Mouse (Mus musculus): ENCODE data around the gene Cacna1e.

DNA sequence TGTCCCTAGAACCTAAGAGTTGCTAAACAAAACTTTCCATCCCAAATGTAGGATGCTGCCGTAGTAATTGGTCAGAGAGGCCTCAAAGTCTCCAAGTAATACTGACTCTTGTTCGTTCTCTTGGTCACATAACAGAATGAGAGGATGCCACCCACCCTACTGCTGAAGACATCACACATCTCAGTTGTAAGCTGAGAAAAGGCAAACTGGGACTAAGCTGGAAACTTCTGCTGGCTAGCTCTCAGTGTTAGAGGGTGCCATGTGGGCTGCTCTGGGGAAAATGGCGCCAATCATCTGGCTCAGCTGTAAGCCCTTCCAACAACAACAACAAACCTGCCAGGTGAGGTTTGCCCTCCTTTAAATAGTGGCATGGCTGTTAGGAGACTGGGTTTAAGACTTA, 109.8 kb downstream of the Cacna1e start:
- TF ChIP-seq GATA1 (IDR thresholded peaks at IDR 0.05; ENCODE audit: low read length) = no peak
- no peak for TF ChIP-seq TAL1 (IDR thresholded peaks at IDR 0.05; ENCODE audit: low read length)
